Mouse (Mus musculus) lung, postnatal 25 days (tissue): ENCODE results near the gene Exoc6b.
"Not testable (repeated sequence)": the region's sequence is repeated elsewhere in the genome, so short reads cannot be mapped to it uniquely, and the experiment has no call there.

Experiments
- DNase-seq: peaks from one replicate; pipeline ENCODE4 v3.0.0; 2022; ENCODE audit warnings: low spot score

Gene Exoc6b

GRCm38 (mm10) chr6:84631588-84631987 is 437.7 kb downstream of the Exoc6b start:
- peak; percentile 12 for DNase-seq

- DNase-seq, result peak; percentile 45
Measured at GRCm38 (mm10) chr6:84630276-84630675, 439.0 kb downstream of the Exoc6b start.

GRCm38 (mm10) chr6:84628831-84629230 is 440.5 kb downstream of the Exoc6b start:
- no peak for DNase-seq

- no peak for DNase-seq
Measured at GRCm38 (mm10) chr6:84626398-84626797, 442.9 kb downstream of the Exoc6b start.

- DNase-seq, result no peak
Measured at GRCm38 (mm10) chr6:84619166-84619565, 450.1 kb downstream of the Exoc6b start.

GRCm38 (mm10) chr6:84617051-84617450 is 452.3 kb downstream of the Exoc6b start:
- DNase-seq, result peak; percentile 5

- DNase-seq, result no peak
Measured at GRCm38 (mm10) chr6:84616586-84616985, 452.7 kb downstream of the Exoc6b start.

GRCm38 (mm10) chr6:84613561-84613960 is 455.8 kb downstream of the Exoc6b start:
- no peak for DNase-seq

GRCm38 (mm10) chr6:84601136-84601889 is 468.0 kb downstream of the Exoc6b start:
- DNase-seq, result no peak

- DNase-seq, result not testable (repeated sequence)
Measured at GRCm38 (mm10) chr6:84599296-84599695, 470.0 kb downstream of the Exoc6b start.

- no peak for DNase-seq
Measured at GRCm38 (mm10) chr6:84598725-84599124, 470.6 kb downstream of the Exoc6b start.

- DNase-seq, result no peak
Measured at GRCm38 (mm10) chr6:84594626-84595025, 474.7 kb downstream of the Exoc6b start.

GRCm38 (mm10) chr6:84593693-84594092 is 475.6 kb downstream of the Exoc6b start, which contains the start of gene Cyp26b1:
Cyp26b1 (minus strand) TSS chr6:84593908.
- DNase-seq, result no peak

GRCm38 (mm10) chr6:84590961-84591745 is 478.2 kb downstream of the Exoc6b start:
- no peak for DNase-seq

- peak; percentile 86 for DNase-seq
Measured at GRCm38 (mm10) chr6:84589742-84590686, 479.3 kb downstream of the Exoc6b start.

- DNase-seq, result peak; percentile 57
Measured at GRCm38 (mm10) chr6:84588895-84589652, 480.2 kb downstream of the Exoc6b start.

GRCm38 (mm10) chr6:84588221-84588894 is 481.0 kb downstream of the Exoc6b start:
- no peak for DNase-seq

- peak; percentile 55 for DNase-seq
Measured at GRCm38 (mm10) chr6:84587471-84588101, 481.7 kb downstream of the Exoc6b start.

- DNase-seq, result no peak
Measured at GRCm38 (mm10) chr6:84586551-84587200, 482.6 kb downstream of the Exoc6b start.
